19 mouse cellular contexts compared by ENCODE assay signal in the genomic region with DNA sequence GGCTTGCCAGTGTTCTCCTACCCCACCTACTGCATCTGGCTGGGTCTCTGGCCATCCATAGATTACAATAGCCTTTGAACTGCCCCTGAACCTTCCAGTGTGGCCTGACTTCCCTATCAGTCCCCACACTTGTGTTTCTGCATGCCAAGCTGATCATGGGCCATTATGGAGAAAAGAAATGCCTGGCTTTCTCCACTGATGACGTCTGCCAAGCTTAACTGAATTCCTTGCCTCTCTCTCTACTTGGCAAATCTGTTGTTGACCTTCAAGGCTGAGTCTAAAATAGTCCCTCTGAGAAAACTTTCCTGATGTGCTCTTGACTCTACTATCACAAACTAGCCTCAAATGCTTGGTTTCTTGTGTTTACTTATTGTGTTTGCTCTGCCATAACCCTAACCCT. TPM values are rescaled to one million over a fixed set of nuclear protein-coding genes. Genes with fewer than 3 reads are reported as not detected.
"Had no signal": no experiment of that assay in that cellular context is flagged by ENCODE, and none has a peak within 500 bp of the region (broad histone marks: within the 10 kb centered on the region; RNA-seq: fewer than 3 reads in every experiment).

No protein-coding gene starts in this region.

- DNase-seq: retina, postnatal 1 day; right cerebral cortex, adult 18-20 months; right cerebral cortex, postnatal 14 days; right cerebral cortex, postnatal 25 days; right cerebral cortex, postnatal 4 days; spleen, adult 18-20 months; thymus, adult 18-20 months; thymus, adult 2 months; thymus, postnatal 14 days; thymus, postnatal 25 days; thymus, postnatal 36 days; thymus, postnatal 4 days had no signal

- H3K27ac ChIP-seq: neural tube, embryonic 13.5 days; neural tube, embryonic 15.5 days; stomach, embryonic 15.5 days; stomach, postnatal 0 days had no signal

- H3K4me3 ChIP-seq: neural tube, embryonic 13.5 days; neural tube, embryonic 15.5 days; stomach, embryonic 15.5 days had no signal

- H3K4me1 ChIP-seq: neural tube, embryonic 15.5 days; stomach, embryonic 15.5 days had no signal

RNA-seq across cellular contexts. Expression of a gene that starts 47.5 kb away (rescaled TPM):
- total RNA-seq: neutrophil, adult 5-6 weeks had no signal
- polyA plus RNA-seq: neural tube, embryonic 13.5 days; neural tube, embryonic 14.5 days; neural tube, embryonic 15.5 days; testis, adult 2 months had no signal
